Mouse (Mus musculus) skeletal muscle tissue, postnatal 0 days (tissue): ENCODE measurements around the gene Ankzf1. TPM values are rescaled to one million over a fixed set of nuclear protein-coding genes. Genes with fewer than 3 reads are reported as not detected.

Source experiments
- microRNA-seq, 2 experiments: library from miRNA; unstranded; fragments of <30 nt; microRNA quantifications; one replicate each; pipeline ENCODE4; 2016
- polyA plus RNA-seq: library from polyadenylated mRNA; unstranded; fragments of >200 nt; fragmentation: Nextera tagmentation; extraction: Ambion mirVana; gene quantifications from 2 replicates; pipeline ENCODE4 v1.2.1, GENCODE M21; 2015

The Ankzf1 gene
- polyA plus RNA-seq = 10.5 and 11.8 TPM in 2 replicates

GRCm38 (mm10) chr1:75191622-75192402 lies at the start of gene Ankzf1, which contains the start of gene Atg9a:
TSS of gene Ankzf1 (plus strand) at chr1:75192151.
TSS of gene Atg9a (minus strand) at chr1:75192196.

GRCm38 (mm10) chr1:75142301-75143261 lies 49.4 kb upstream of the Ankzf1 start, which contains the start of the genes Cnppd1 and Retreg2:
TSS of gene Cnppd1 (minus strand) at chr1:75142711.
TSS of gene Retreg2 (plus strand) at chr1:75142778.

GRCm38 (mm10) chr1:75168472-75169464 lies 23.2 kb upstream of the Ankzf1 start, which contains the start of gene Zfand2b:
TSS of gene Zfand2b (plus strand) at chr1:75168646.

GRCm38 (mm10) chr1:75180105-75180590 lies 11.8 kb upstream of the Ankzf1 start, which contains the start of gene Abcb6:
TSS of gene Abcb6 (minus strand) at chr1:75180392.

GRCm38 (mm10) chr1:75210136-75211087 lies 18.5 kb downstream of the Ankzf1 start, which contains the start of the genes Glb1l and Stk16:
TSS of gene Glb1l (minus strand) at chr1:75210813.
TSS of gene Stk16 (plus strand) at chr1:75210838.

GRCm38 (mm10) chr1:75219531-75219930 lies 27.6 kb downstream of the Ankzf1 start, which contains the start of gene Tuba4a:
TSS of gene Tuba4a (minus strand) at chr1:75219865.

GRCm38 (mm10) chr1:75231664-75232152 lies 39.8 kb downstream of the Ankzf1 start, which contains the start of gene A630095N17Rik:
TSS of gene A630095N17Rik (minus strand) at chr1:75232102.

GRCm38 (mm10) chr1:75236117-75237050 lies 44.4 kb downstream of the Ankzf1 start, which contains the start of gene Dnajb2:
TSS of gene Dnajb2 (plus strand) at chr1:75236406.

Small RNA genes lying within 50 kb of the gene (microRNA-seq; reads per million reads assigned to microRNA genes)
- gene Gm27943 = 0 reads per million in 2 experiments

Other genes with a start within 250 kb of the Ankzf1 start
- 0.32 TPM in 1 of 2 replicates, not detected in the other for gene Ihh, start 240.5 kb upstream of the Ankzf1 start, polyA plus RNA-seq
- gene Nhej1, start 67.0 kb upstream of the Ankzf1 start, polyA plus RNA-seq = 7.6 and 9.8 TPM in 2 replicates
- gene Slc23a3, start 58.3 kb upstream of the Ankzf1 start, polyA plus RNA-seq = 0.09 and 0.15 TPM in 2 replicates
- 30.1 and 31.4 TPM in 2 replicates for gene Cnppd1, start 49.4 kb upstream of the Ankzf1 start, polyA plus RNA-seq
- 20.3 and 22.1 TPM in 2 replicates for gene Retreg2, start 49.4 kb upstream of the Ankzf1 start, polyA plus RNA-seq
- gene Zfand2b, start 23.5 kb upstream of the Ankzf1 start, polyA plus RNA-seq = 23.6 and 26.7 TPM in 2 replicates
- gene Abcb6, start 11.8 kb upstream of the Ankzf1 start, polyA plus RNA-seq = 38.0 and 41.5 TPM in 2 replicates
- gene Atg9a, start within 50 bp of the Ankzf1 start, polyA plus RNA-seq = 29.1 and 34.9 TPM in 2 replicates
- 4.6 and 5.3 TPM in 2 replicates for gene Glb1l, start 18.7 kb downstream of the Ankzf1 start, polyA plus RNA-seq
- gene Stk16, start 18.7 kb downstream of the Ankzf1 start, polyA plus RNA-seq = 43.6 and 48.1 TPM in 2 replicates
- 163 and 207 TPM in 2 replicates for gene Tuba4a, start 27.7 kb downstream of the Ankzf1 start, polyA plus RNA-seq
- gene A630095N17Rik, start 40.0 kb downstream of the Ankzf1 start, polyA plus RNA-seq = not detected in 2 replicates
- gene Dnajb2, start 44.3 kb downstream of the Ankzf1 start, polyA plus RNA-seq = 27.1 and 28.1 TPM in 2 replicates
- gene Ptprn, start 72.4 kb downstream of the Ankzf1 start, polyA plus RNA-seq = 0.11 and 0.13 TPM in 2 replicates
- gene Resp18, start 86.3 kb downstream of the Ankzf1 start, polyA plus RNA-seq = 0.21 TPM in 1 of 2 replicates, not detected in the other
- 103 and 105 TPM in 2 replicates for gene Dnpep, start 125.8 kb downstream of the Ankzf1 start, polyA plus RNA-seq
- 2,318 and 2,325 TPM in 2 replicates for gene Des, start 168.2 kb downstream of the Ankzf1 start, polyA plus RNA-seq
- 12.7 and 16.2 TPM in 2 replicates for gene Speg, start 183.1 kb downstream of the Ankzf1 start, polyA plus RNA-seq
- 40.2 and 53.0 TPM in 2 replicates for gene Gmppa, start 243.8 kb downstream of the Ankzf1 start, polyA plus RNA-seq